Mouse (Mus musculus) CD4-positive naive resting alpha-beta T cell, adult 57 days (primary cell): ENCODE measurements around the gene Oaz2. TPM values are rescaled to one million over a fixed set of nuclear protein-coding genes. Genes with fewer than 3 reads are reported as not detected.

Experiments
- total RNA-seq: library from RNA; stranded (reverse); gene quantifications from one replicate; pipeline ENCODE4 v1.2.4, GENCODE M21; 2023

Oaz2 gene
- total RNA-seq, result 30.6 TPM

DNA sequence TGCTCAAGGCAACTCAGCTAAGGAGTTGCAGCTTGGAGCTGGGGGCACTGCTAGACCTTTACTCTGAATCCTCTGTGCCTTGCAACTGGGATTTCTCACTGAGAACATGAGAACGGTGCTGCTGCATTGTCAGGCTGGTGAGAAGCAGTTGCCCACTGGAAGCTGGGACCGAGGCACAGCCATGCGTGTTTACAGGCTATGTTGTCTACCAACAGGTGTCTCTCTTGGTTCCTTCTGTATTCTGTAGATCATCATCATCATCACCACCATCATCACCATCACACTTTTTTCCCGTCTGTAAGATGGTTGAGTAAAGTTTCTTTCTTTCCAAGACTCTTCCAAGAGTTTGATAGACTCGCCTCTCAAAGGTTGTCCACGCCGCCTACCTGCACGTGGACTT lies at the start of gene Oaz2:
Gene Oaz2 (plus strand): TSS at position 301 of the 400 bp plus-strand sequence.

DNA sequence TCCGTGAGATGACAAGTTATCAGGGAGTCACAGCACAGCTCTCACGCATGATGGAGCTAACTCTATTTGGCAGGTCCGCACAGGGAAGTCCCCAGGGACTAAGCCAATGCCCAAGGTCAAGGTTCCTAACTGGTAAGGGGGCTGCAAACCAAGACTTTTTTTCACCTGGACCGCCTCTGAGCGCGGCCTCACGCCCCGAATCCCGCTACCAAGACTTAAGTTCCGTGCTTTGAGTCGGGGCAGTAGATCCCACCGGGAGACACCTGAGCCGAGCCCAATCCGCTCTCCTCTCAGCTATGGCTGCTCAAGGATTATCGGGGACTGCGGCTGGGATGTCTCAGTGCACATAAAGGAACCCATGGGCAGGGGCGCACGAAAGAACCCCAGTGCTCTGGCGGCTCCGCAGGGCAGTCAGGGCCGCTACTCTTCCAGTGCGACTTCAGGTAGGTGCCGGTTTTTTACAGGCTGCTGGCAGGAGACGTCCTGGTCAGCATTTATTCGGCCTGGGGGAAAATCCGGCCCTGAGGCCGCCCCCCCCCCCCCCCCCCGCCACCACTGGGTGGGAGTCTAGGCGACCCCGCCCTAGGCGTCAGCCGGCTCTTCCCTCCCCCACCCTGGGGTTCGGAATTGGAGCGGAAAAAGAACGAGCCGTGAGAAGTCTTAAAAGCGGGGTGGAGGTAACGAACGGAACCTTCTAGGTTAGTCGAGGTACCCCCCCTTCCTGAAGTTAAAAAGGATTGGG lies 38.6 kb upstream of the Oaz2 start, which contains the start of gene Rbpms2:
Gene Rbpms2 (plus strand): TSS at position 624 of the 742 bp plus-strand sequence.

Other genes with a start within 250 kb of the Oaz2 start
- not detected for gene Slc51b, start 245.0 kb upstream of the Oaz2 start, total RNA-seq
- 25.8 TPM for gene Mtfmt, start 232.2 kb upstream of the Oaz2 start, total RNA-seq
- gene Spg21, start 207.1 kb upstream of the Oaz2 start, total RNA-seq, result 49.9 TPM
- not detected for gene Ankdd1a, start 147.8 kb upstream of the Oaz2 start, total RNA-seq
- gene Plekho2, start 88.0 kb upstream of the Oaz2 start, total RNA-seq, result 37.3 TPM
- not detected for gene Pif1, start 80.8 kb upstream of the Oaz2 start, total RNA-seq
- gene Rbpms2, start 38.4 kb upstream of the Oaz2 start, total RNA-seq, result 0.92 TPM
- gene Zfp609, start 159.6 kb downstream of the Oaz2 start, total RNA-seq, result 24.4 TPM
- 0.86 TPM for gene Pclaf, start 222.2 kb downstream of the Oaz2 start, total RNA-seq
- gene Trip4, start 240.8 kb downstream of the Oaz2 start, total RNA-seq, result 23.0 TPM
- 57.4 TPM for gene Csnk1g1, start 240.9 kb downstream of the Oaz2 start, total RNA-seq